Mouse (Mus musculus): Measurements from ENCODE around the gene Foxc2. TPM values are rescaled to one million over a fixed set of nuclear protein-coding genes. Genes with fewer than 3 reads are reported as not detected.

Gene Foxc2
- polyA plus RNA-seq, 1 experiment, result not detected

- no peak for TF ChIP-seq GATA1 (IDR thresholded peaks at IDR 0.05; ENCODE audit: low read length)
Observed at GRCm38 (mm10) chr8:121121704-121122103, 5.7 kb downstream of the Foxc2 start.

GRCm38 (mm10) chr8:121122368-121122767 is 6.4 kb downstream of the Foxc2 start:
- TF ChIP-seq GATA1 (IDR thresholded peaks at IDR 0.05; ENCODE audit: low read length), result no peak

- no peak for TF ChIP-seq GATA1 (IDR thresholded peaks at IDR 0.05; ENCODE audit: low read length)
Observed at GRCm38 (mm10) chr8:121123113-121123512, 7.1 kb downstream of the Foxc2 start.

- TF ChIP-seq GATA1 (IDR thresholded peaks at IDR 0.05; ENCODE audit: low read length), result no peak
Observed at GRCm38 (mm10) chr8:121124547-121125239, 8.7 kb downstream of the Foxc2 start.

- no peak for TF ChIP-seq GATA1 (IDR thresholded peaks at IDR 0.05; ENCODE audit: low read length)
Observed at GRCm38 (mm10) chr8:121125311-121125876, 9.4 kb downstream of the Foxc2 start.

- no peak for TF ChIP-seq GATA1 (IDR thresholded peaks at IDR 0.05; ENCODE audit: low read length)
Observed at GRCm38 (mm10) chr8:121126191-121126590, 10.2 kb downstream of the Foxc2 start.

- no peak for TF ChIP-seq GATA1 (IDR thresholded peaks at IDR 0.05; ENCODE audit: low read length)
Observed at GRCm38 (mm10) chr8:121126694-121127093, 10.7 kb downstream of the Foxc2 start.

GRCm38 (mm10) chr8:121127291-121127701 is 11.3 kb downstream of the Foxc2 start:
- no peak for TF ChIP-seq GATA1 (IDR thresholded peaks at IDR 0.05; ENCODE audit: low read length)

- TF ChIP-seq GATA1 (IDR thresholded peaks at IDR 0.05; ENCODE audit: low read length), result no peak
Observed at GRCm38 (mm10) chr8:121127756-121128375, 11.9 kb downstream of the Foxc2 start, which contains the start of gene Foxl1. Gene Foxl1, plus strand, starts transcription at chr8:121127940.

GRCm38 (mm10) chr8:121128531-121129264 is 12.7 kb downstream of the Foxc2 start:
- no peak for TF ChIP-seq GATA1 (IDR thresholded peaks at IDR 0.05; ENCODE audit: low read length)

- no peak for TF ChIP-seq GATA1 (IDR thresholded peaks at IDR 0.05; ENCODE audit: low read length)
Observed at GRCm38 (mm10) chr8:121129265-121129940, 13.4 kb downstream of the Foxc2 start.

- no peak for TF ChIP-seq GATA1 (IDR thresholded peaks at IDR 0.05; ENCODE audit: low read length)
Observed at GRCm38 (mm10) chr8:121130522-121130921, 14.6 kb downstream of the Foxc2 start.

- no peak for TF ChIP-seq GATA1 (IDR thresholded peaks at IDR 0.05; ENCODE audit: low read length)
Observed at GRCm38 (mm10) chr8:121132961-121133513, 17.1 kb downstream of the Foxc2 start.

GRCm38 (mm10) chr8:121134102-121134501 is 18.1 kb downstream of the Foxc2 start:
- TF ChIP-seq GATA1 (IDR thresholded peaks at IDR 0.05; ENCODE audit: low read length), result no peak

GRCm38 (mm10) chr8:121134512-121134911 is 18.5 kb downstream of the Foxc2 start:
- no peak for TF ChIP-seq GATA1 (IDR thresholded peaks at IDR 0.05; ENCODE audit: low read length)

All from G1E-ER4 (cell line).